Mouse (Mus musculus): ENCODE measurements at regions not wholly inside any gene's neighbourhood (a gene's known extent, or its start where the extent isn't known, plus 50 kb on each side); places are given as distances from the start of the nearest gene placed in this dataset.
"Not testable (repeated sequence)": the region's sequence is repeated elsewhere in the genome, so short reads cannot be mapped to it uniquely, and the experiment has no call there.

DNA sequence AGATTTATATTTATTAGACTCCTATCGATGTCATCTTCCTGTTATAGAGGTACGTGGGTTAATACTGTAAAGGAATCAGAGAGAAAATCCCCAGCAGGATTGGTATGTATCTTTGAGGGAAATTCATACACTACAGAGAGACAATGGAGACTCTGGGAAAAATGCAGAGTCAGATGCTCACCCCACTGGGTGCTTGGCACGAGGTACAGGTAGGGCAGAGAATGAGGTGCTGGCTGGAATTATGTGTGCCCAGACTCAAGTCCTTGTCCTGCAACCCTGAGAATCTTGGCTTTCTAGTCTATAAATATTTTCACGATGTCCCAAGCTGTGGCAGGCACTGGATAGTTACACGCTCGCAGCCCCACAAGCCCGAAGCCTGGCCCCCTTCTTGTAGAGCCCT is 57.8 kb upstream of the Cry1 start:
- no peak for DNase-seq

DNA sequence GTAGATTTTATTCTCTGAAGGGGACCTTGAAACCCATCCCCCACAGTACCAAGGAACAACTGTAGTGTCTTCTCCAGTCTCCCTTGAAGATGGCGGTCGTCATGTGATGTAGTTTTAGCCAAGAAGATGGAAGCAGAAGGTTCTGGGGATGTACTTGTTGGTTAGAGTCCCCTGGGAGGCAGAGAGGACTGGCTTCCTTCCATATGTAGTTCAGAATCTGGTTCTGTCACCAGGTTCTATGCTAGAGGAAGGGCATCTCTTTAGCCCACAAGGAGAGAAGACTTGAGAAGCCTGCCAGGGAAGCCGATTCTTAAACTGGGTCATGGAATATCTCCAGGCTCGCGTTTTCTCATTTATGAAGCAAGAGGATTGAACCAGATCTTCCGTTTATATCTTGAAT is 58.7 kb upstream of the Cry1 start:
- DNase-seq = no peak

DNA sequence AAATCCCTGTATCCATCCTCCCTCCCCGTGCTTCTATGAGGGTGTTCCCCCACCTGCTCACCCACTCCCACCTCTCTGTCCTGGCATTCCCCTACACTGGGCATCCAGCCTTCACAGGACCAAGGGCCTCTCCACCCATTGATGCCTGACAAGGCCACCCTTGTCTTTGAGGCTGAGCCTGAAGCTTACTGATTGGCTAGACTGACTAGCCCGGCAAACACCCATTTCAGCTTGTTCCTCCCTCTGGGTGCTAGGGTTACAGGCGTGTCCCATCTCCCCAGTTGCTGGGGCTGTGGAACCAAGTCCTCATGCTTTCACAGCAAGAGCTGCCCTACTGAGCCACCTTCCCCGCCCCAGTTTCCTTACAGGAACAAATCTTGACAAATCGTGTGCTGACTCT is 80.9 kb upstream of the Cry1 start:
- no peak for DNase-seq

DNA sequence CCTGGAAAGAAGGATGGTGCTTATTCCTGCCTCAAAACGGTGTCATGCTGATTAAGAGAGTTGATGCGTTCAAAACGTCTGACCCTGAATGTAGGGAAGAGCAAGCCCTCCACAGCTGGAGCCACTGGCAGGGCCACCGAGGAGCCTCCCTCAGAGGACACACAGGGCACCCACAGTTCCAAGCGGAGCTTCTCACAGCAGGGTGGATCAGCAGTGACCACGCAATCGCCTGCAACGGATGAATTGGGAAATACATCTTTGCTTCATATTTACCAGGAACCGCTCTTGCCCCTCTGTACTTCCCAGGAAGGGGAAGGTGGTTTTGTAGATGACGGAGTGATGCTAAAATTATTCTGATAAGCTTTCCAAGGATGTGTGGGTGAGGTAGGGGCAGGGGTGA is 81.3 kb upstream of the Cry1 start:
- no peak for DNase-seq

DNA sequence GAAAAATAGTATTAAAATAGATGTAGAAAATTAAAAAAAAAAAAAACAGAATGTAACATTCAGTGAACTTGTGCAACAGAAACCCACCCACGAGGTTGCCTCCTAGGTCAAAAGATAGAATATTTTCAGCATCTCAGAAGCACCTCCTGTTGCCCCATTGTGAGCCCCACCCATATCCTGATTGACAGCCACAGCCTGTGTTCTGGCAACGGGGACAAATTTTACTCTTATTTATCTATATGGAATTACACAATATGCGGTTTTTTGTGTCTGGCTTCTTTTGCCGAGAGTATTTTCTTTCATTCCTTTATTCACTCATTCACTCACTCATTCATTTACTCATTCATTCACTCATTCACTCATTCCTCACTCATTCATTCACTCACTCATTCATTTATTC is 81.9 kb upstream of the Cry1 start:
- no peak for DNase-seq

DNA sequence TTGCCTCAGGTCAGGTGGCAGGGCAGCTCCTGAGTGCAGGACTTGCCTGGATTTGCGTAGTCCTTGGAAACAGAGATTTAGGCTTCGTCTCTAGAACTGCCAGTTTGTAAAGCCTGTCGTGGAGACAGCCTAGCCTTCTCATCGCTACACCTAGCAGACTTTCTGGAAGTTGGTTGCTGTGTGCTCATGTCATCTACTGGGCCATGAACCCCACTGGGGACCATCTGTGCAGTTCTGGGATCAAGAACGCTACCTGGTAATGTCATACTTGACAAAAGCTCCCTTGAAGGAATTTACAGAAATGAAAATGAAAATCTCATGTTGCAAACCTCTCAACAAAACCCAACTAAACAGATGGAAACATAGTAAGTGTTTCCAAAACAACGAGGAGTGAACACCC is 85.3 kb upstream of the Cry1 start:
- DNase-seq = no peak

DNA sequence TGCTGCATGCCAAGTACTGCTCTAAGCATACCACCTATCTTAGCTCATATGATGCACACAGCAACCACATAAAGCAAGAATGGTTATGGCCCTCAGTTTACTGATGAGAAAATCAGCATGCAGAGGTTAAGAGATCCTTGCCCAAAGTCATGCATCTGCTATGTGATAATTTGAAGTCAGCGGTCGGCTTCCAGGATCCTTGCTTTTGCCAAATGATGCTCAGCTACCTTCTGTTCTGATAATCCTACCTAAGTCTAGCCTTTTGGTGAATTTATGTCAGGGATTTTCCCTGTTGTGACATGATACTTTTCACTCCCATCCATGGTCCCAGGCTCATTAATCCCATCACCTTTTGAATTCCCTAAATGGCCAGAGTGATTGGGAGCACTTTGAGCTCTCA is 91.9 kb upstream of the Cry1 start:
- no peak for DNase-seq

DNA sequence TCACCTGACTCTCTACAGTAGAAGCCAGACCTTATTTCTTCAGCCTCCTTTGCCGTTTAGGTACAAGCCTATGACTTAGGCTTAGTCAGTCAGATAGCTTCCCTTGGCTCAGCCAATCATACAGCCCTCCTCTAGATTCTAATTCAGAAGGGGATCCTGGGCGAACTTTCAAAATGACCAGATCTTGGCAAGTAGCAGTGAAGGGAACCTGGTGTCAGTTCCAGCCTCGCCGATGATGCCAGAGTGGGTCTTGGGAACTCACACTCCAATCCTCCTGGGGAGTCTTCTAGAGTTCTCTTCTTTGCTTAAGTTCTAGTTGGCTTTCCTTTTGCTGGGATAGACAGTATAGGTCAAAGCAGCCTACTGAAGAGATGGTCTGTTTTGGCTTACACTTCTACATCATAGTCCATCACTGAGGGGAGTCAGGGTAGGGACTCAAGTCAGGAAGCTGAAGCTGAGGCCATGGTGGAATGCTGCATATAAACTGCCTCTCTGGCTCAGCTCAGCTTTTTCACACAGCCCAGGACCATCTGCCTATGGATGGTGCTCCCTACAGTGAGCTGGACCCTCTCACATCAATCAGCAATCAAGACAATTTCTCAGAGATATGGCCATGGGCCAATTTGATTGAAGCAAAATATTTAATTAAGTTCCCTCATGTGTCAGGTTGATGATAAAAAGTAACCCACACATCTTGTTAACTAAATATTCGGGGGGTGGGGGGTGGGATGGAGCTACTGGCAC is 94.7 kb upstream of the Btbd11 start:
- DNase-seq = no peak

DNA sequence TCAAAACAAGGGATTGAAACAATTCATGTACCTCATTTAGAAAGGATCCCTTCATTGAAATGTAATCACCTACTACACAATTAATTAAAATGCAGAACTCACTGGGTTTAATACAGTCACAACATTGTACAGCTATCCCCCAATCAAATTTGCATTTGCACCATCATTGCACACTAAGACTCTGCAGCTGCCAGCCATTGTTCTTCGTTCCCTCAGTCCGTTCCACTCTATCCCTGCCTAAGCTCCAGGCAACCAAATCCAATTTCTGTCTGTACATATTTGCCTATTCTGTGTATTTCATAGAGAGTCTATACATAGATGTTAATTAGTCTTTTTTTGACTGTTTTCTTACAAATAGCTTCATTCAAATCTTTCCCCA is 94.1 kb upstream of the Btbd11 start:
- DNase-seq = no peak

DNA sequence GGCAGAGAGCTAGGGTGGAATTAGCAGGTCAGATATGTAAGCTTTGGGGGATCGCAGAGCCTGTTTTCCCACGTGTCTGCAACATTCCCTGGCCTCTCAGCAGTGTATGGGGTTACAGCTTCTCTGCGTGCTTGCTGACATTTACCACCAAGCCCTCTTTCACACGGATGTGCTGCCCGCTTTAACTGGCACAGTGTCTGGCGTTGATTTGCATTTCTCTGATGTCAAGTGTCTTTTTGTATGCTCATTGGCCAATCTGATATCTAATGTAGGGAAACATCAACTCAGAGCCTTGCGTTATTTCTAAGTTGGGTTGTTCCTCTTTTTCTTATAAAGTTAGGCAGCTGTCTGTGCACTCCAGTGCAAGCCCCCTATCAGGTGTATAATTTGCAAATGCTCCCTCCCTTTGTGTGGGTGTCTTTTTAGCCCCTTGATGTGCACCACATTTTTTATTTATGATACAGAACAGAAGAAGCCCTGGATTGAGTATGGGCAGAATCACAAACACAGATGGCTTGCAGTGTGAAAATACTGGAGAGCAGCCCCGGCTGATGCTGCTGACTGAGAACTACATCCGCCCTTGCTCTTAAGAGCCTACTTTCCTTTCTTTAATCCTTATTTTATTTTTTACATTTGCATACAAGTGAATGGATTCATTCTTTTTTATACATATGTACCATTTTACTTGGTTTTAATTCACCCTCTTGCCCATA is 93.4 kb upstream of the Btbd11 start:
- DNase-seq = no peak

DNA sequence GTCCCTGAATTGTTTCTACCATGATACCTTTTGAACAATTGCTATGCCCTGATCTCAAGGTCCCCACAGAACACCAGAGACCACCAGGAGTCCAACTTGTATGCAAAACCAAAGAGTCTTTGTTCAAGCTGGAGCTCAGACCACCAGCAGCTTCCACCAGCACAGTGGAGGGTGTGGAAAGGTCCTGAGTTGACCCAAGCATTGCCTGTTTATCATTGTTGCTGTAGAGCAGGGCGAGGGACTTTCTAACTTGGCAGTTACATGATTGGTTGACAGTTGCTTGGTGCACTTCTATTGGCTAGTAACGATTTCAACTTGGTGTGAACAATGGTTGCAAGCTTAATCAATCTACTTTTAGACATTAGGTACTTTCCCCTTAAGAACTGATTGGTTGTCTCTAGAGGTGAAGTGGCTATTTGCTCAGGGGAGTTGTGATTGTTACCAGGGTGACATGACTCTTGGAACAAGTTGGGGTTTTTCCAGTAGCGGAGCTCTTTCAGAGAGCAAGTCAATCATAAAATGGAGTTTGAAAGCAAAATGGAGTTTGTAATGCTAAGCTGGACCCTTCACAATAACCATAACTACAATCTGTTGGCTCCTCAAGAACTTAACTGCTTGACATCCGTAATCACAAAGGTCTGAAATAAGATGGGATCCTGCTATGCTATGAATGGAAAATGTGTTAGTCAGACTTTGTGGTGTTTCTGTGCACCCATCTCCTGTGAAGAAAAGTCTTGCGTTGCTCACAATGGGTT is 91.3 kb upstream of the Btbd11 start:
- DNase-seq = no peak

DNA sequence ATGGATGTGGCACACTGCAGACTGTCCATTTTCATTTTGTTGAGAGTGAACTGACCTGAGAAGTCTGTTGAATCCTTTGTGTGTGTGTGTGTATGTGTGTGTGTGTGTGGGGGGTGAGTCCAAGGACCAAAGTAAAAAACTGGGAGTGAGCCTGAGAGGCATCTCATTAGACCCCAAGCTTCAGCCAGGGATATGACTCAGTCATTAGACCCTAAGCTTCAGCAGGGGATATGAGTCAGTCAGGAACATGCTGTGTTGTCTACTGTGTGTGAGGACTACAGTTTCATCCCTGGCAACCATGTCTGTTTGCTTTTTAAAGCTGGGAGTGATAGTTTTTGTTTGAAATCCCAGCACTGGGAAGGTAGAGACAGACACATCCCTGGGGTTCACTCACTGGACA is 74.8 kb upstream of the Btbd11 start:
- no peak for DNase-seq

DNA sequence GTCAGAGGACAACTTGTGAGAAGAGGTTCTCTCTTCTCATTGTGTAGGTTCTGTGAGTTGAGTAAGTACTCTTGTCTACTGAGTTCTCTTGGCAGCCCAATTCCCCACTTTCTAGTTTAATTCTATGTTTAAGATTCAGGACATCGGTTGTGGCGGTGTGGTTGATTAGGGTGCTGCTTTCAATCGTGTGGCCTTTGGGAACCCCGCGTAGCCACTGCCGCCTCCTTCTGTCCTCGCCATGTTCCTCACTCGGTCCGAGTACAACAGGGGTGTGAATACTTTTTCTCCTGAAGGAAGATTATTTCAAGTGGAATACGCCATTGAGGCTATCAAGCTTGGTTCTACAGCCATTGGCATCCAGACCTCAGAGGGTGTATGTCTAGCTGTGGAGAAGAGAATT is 73.3 kb upstream of the Btbd11 start:
- not testable (repeated sequence) for DNase-seq

DNA sequence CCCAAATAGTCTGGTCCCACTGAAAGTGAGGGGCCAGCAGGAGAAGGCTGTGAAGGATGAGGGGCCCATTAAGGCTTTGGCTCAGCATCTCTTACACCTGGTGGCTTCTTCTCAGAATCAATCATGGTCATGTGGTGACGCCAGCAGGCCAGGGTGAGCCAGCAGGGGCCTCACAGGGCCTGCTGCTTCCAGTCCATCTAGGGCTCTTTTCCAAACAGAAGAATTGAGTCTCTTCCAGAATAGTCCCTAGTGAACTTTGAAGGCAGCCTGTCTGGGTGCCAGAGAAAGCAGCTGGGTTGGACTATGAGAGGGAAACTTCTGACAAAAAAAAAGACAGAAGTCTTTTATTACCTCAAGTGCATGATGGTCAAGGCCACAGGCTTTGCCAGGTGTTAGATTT is 65.6 kb upstream of the Btbd11 start:
- DNase-seq = no peak

DNA sequence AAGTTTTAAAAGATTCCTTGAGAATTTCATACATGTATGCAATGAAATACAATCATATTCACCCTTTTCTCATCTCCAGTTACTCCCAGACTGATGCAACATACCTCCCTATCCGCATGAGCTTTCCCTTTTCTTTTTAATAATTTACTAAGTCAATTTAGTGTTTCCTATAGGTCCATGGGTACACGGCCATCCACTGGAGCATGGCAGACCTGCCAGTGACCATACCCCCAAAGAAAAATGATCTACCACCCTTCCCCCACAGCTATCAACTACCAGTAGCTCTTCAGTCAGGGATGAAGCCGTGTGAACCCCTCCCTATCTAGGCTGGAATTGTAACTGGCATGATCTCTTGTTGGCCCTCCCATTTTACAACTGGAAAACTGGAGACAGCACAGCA is 64.3 kb upstream of the Btbd11 start:
- no peak for DNase-seq

DNA sequence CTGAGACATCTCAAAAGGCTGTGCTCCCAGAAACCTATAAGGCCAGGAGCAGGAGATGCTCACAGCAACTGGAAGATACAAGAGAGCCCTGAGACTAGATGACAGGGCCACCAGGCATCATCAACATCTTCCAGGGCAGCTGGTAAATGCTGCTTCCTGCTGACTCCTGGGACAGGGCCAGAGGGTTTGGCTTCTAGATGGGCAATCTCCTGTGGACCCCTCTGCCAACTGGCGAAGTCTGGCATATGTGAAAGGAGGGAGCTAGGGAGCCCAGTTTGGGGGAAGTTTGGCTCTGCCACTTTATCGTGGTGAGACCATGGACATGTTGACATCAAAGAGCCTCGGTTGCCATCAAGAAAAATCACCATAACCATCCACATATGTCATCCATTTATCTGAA is 57.2 kb upstream of the Btbd11 start:
- DNase-seq = no peak

DNA sequence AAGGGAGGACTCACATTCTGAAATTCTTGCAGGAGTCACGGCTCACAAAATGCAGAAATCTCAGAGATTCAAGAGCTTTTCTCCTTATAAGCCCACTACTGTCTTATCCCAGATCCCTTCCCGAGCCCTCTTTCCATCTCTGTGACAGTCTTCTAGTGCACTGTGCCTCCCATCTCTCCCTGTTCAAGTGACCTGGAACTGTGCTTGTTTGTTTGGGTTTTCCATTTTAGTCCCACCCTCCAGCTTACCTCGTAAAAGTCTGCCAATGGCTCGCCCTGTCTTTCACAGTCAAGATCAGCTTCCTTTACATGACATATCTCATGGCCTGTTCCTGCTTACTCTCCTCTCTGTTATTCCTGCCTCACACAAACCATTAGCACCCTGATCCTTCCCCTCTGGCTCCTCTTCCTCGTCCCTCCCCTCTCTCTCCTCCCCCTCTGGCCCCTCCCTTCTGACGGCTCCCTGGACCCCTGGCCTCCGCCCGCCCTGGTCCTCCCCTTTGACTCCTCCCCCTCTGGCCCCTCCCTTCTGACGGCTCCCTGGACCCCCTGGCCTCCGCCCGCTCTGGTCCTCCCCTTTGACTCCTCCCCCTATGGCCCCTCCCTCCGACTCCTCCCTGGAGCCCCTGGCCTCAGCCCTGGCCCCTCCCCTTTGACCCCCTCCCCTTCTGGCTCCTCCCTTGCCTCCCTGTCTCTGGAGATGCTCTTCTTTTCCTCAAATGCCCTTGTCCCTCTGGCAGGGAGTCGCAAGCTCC is 55.5 kb upstream of the Btbd11 start:
- peak; percentile 15 for DNase-seq

Measured in thymus, postnatal 4 days (tissue).